Mouse (Mus musculus): ENCODE results near the gene Dlat.

DNA sequence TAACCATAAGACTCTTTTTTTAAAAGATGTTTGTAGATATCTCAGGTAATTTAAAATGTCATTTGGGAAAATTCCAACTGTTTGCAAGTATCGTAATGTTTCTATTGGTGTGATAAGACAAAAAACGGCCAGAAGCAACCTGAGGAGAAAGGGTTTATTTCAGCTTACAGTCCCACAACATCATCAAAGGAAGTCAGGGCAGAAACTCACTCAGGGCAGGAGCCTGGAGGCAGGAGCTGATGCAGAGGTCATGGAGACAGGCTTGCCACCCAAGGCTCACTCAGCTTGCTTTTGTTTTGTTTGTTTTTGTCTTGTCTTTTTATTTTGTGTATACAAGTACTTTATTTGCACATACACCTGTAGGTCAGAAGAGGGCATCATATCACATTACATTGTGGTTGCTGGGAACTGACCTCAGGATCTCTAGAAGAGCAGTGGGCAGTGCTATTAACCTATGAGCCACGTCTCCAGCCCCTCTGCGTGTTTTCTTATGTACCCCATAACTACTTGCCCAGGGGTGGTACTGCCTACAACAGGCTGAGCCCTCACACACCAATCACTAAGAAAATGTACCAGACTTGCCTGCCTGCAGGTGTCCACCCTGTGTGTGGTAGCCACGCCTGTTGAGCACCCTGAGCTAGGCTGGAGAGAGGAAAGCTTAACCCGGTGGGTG lies 27.4 kb downstream of the Dlat start:
- TF ChIP-seq CTCF (IDR thresholded peaks at IDR 0.05; ENCODE audit: low read depth) (no peak; the same call in 1 of the 2 replicates), EP300 (IDR thresholded peaks at IDR 0.05; ENCODE audit: low read depth) (no peak)
